ENCODE assay signal across 11 mouse cellular contexts in the genomic region with DNA sequence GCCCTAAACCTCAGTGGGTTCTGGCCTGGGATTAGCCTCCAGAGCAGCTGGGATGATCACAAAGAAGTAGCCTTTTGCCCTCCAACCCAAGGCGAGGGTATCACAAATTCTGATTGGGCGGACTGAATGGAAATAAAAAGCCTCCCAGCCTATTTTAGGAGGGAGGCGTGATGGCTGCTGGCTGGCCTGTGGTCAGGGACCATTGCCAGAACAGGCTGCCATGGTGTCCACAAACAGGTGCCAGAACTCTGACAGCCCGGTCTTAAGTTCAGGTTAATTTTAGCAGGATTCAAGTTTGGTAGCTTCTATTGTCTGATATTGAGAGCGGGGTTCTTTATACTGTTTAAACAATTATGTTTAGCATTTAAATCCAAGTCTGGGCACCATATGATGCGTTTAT. TPM values are rescaled to one million over a fixed set of nuclear protein-coding genes. Genes with fewer than 3 reads are reported as not detected.
DNase-seq lines count a peak whose midpoint lies in the region; ATAC-seq and TF ChIP-seq lines count a peak whose summit lies in the region.
"Had no signal": no experiment of that assay in that cellular context is flagged by ENCODE, and none has a peak within 500 bp of the region (broad histone marks: within the 10 kb centered on the region; RNA-seq: fewer than 3 reads in every experiment).

No protein-coding gene starts in this region.

- peak; percentile 41 for DNase-seq in cerebellum, adult 11-12 months
- DNase-seq in lung, adult 18-20 months: peak; percentile 15 to 37
- no peak for DNase-seq in lung, adult 2 months
- DNase-seq in heart, adult 8-10 months (ENCODE audit: low spot score): peak; percentile 70
- peak; percentile 38 for DNase-seq in lung, postnatal 14 days
- DNase-seq in adrenal gland, adult 18-20 months (ENCODE audit: low spot score in 2 of 2): no peak
- no peak for DNase-seq in spleen, postnatal 36 days (ENCODE audit: low spot score in 2 of 2)
- DNase-seq: liver, embryonic 13.5 days; retina, postnatal 1 day had no signal

- no peak for TF ChIP-seq CTCF in lung, adult 2 months (IDR thresholded peaks at IDR 0.05; ENCODE audit: insufficient read depth, low read length)

- WGBS in lung, adult 2 months: 56% methylated on average over 6 of the region's 6 CpGs

- no peak for ATAC-seq in cerebellum, adult (ENCODE audit: insufficient number of reproducible peaks, low FRiP score, low TSS enrichment)
- ATAC-seq: midbrain, embryonic 15.5 days had no signal

- H3K4me3 ChIP-seq in lung, adult 2 months (replicated peaks; ENCODE audit: extremely low read depth, low read depth, low read length): no peak overlapping the region
- H3K4me3 ChIP-seq: liver, embryonic 13.5 days; midbrain, embryonic 15.5 days had no signal

- H3K4me1 ChIP-seq in lung, adult 2 months (ENCODE audit: control insufficient read depth, insufficient read depth, low read length): no peaks in the 10 kb centered on the region
- H3K4me1 ChIP-seq: midbrain, embryonic 15.5 days had no signal

- TF ChIP-seq POLR2A in lung, adult 2 months (IDR thresholded peaks at IDR 0.05; ENCODE audit: borderline replicate concordance, extremely low read depth, low read depth, low read length): no peak

RNA-seq across cellular contexts. Expression of a gene that starts 16.0 kb away (rescaled TPM):
- polyA plus RNA-seq in lung, adult 2 months (2012; rRNA removed): 39.3 and 101 TPM in 2 replicates
- total RNA-seq in heart, adult 8-10 months (2022): 100 to 1,000 TPM; 501 to 520 (median 513) TPM
- total RNA-seq in adrenal gland, adult 18-20 months (2021): 1 to 10 TPM; 7.6 to 7.8 TPM

RNA-seq across cellular contexts. Expression of a gene that starts 16.9 kb away (rescaled TPM):
- polyA plus RNA-seq in lung, adult 2 months (2012; rRNA removed): 42.2 and 48.3 TPM in 2 replicates
- total RNA-seq in heart, adult 8-10 months (2022): 100 to 1,000 TPM; 117 to 141 (median 135) TPM
- total RNA-seq in adrenal gland, adult 18-20 months (2021): 100 to 1,000 TPM; 101 to 120 TPM

RNA-seq across cellular contexts. Expression of a gene that starts 39.7 kb away (rescaled TPM):
- 10.0 and 14.3 TPM in 2 replicates for polyA plus RNA-seq in lung, adult 2 months (2012; rRNA removed)
- total RNA-seq in heart, adult 8-10 months (2022): 1 to 10 TPM; 6.3 to 8.5 (median 7.6) TPM
- total RNA-seq in adrenal gland, adult 18-20 months (2021): 10 to 100 TPM in 1 of 2 experiments, 1 to 10 TPM in 1; 9.2 to 10.3 TPM

RNA-seq across cellular contexts. Expression of a gene that starts 58.7 kb away (rescaled TPM):
- polyA plus RNA-seq in lung, adult 2 months (2012; rRNA removed): 0.97 and 1.0 TPM in 2 replicates
- under 1 TPM; 0.31 to 0.79 (median 0.46) TPM for total RNA-seq in heart, adult 8-10 months (2022)
- total RNA-seq in adrenal gland, adult 18-20 months (2021): under 1 TPM; 0.26 to 0.50 TPM
- polyA plus RNA-seq: liver, embryonic 13.5 days had no signal

Comparison
In these comparisons a context has a peak if more than half of its experiments do, and no peak if none do; other contexts are left out.
1. DNase-seq: peak in cerebellum, adult 11-12 months (single experiment), lung, adult 18-20 months (2 of 2), heart, adult 8-10 months (single experiment) and lung, postnatal 14 days (single experiment); none in lung, adult 2 months (single experiment), adrenal gland, adult 18-20 months (0 of 2) and spleen, postnatal 36 days (0 of 2).
2. RNA of a gene that starts 16.0 kb away (total RNA-seq): 501 to 520 TPM in heart, adult 8-10 months; 7.6 to 7.8 TPM in adrenal gland, adult 18-20 months; every median in the first group is over 10 times any median in the second.